In genomic region chr13:60848241-60849120, GRCm38 (mm10) we compare ENCODE assay signal across 16 mouse cellular contexts. TPM values are rescaled to one million over a fixed set of nuclear protein-coding genes. Genes with fewer than 3 reads are reported as not detected.
DNase-seq lines count a peak whose midpoint lies in the region; ATAC-seq and TF ChIP-seq lines count a peak whose summit lies in the region.
"Had no signal": no experiment of that assay in that cellular context is flagged by ENCODE, and none has a peak within 500 bp of the region (broad histone marks: within the 10 kb centered on the region; RNA-seq: fewer than 3 reads in every experiment).

No protein-coding gene starts in this region.

- H3K36me3 ChIP-seq in heart, embryonic 11.5 days (ENCODE audit: control insufficient read depth, insufficient read depth, low read length): no peaks in the 10 kb centered on the region
- no peaks in the 10 kb centered on the region for H3K36me3 ChIP-seq in lung, postnatal 0 days (ENCODE audit: insufficient read depth, low read length)
- no peaks in the 10 kb centered on the region for H3K36me3 ChIP-seq in hindbrain, embryonic 14.5 days (replicated peaks; ENCODE audit: control insufficient read depth, insufficient read depth)
- H3K36me3 ChIP-seq: hindbrain, embryonic 12.5 days had no signal

- no peak for TF ChIP-seq CTCF in lung, postnatal 0 days (IDR thresholded peaks at IDR 0.05)

- 76% methylated on average over 4 of the region's 4 CpGs for WGBS in heart, embryonic 11.5 days (ENCODE audit: insufficient replicate concordance)
- WGBS in lung, postnatal 0 days: 63% methylated on average over 4 of the region's 4 CpGs
- 89% methylated on average over 4 of the region's 4 CpGs for WGBS in hindbrain, embryonic 14.5 days

- no peaks in the 10 kb centered on the region for H3K27me3 ChIP-seq in heart, embryonic 11.5 days (ENCODE audit: control insufficient read depth, insufficient read depth, low read length)
- no peaks in the 10 kb centered on the region for H3K27me3 ChIP-seq in lung, postnatal 0 days (replicated peaks; ENCODE audit: insufficient read depth, low read length)
- no peaks in the 10 kb centered on the region for H3K27me3 ChIP-seq in hindbrain, embryonic 14.5 days (ENCODE audit: control insufficient read depth, insufficient read depth, low read length)
- H3K27me3 ChIP-seq: hindbrain, embryonic 12.5 days had no signal

- peak; percentile 76 for TF ChIP-seq EP300 in lung, postnatal 0 days (IDR thresholded peaks at IDR 0.05)

- no peaks in the 10 kb centered on the region for H3K4me1 ChIP-seq in heart, embryonic 11.5 days (ENCODE audit: control insufficient read depth, insufficient read depth, low read length)
- no peaks in the 10 kb centered on the region for H3K4me1 ChIP-seq in lung, postnatal 0 days (ENCODE audit: insufficient read depth, low read depth, low read length)
- no peaks in the 10 kb centered on the region for H3K4me1 ChIP-seq in hindbrain, embryonic 14.5 days (replicated peaks; ENCODE audit: control insufficient read depth, insufficient read depth, low read length)
- H3K4me1 ChIP-seq: hindbrain, embryonic 12.5 days had no signal

- H3K9ac ChIP-seq in heart, embryonic 11.5 days (ENCODE audit: low read depth, low read length): no peak overlapping the region
- H3K9ac ChIP-seq in lung, postnatal 0 days (replicated peaks; ENCODE audit: low read depth): no peak overlapping the region
- H3K9ac ChIP-seq in hindbrain, embryonic 14.5 days: no peak overlapping the region
- H3K9ac ChIP-seq: hindbrain, embryonic 12.5 days; liver, embryonic 14.5 days had no signal

- ATAC-seq in heart, embryonic 11.5 days (replicated peaks; ENCODE audit: insufficient number of reproducible peaks, low FRiP score, low TSS enrichment): no peak
- peak; percentile 98 for ATAC-seq in activated CD4-positive, CD25-positive, alpha-beta regulatory T cell, adult 4 months
- peak; percentile 84 for ATAC-seq in lung, postnatal 0 days
- no peak for ATAC-seq in hindbrain, embryonic 14.5 days (ENCODE audit: low FRiP score)

- no peaks in the 10 kb centered on the region for H3K9me3 ChIP-seq in heart, embryonic 11.5 days (replicated peaks; ENCODE audit: control insufficient read depth, low read length)
- H3K9me3 ChIP-seq in lung, postnatal 0 days (ENCODE audit: low read length): no peaks in the 10 kb centered on the region
- no peaks in the 10 kb centered on the region for H3K9me3 ChIP-seq in hindbrain, embryonic 14.5 days (ENCODE audit: control insufficient read depth, low read length)
- H3K9me3 ChIP-seq: hindbrain, embryonic 12.5 days had no signal

- peak; percentile 53 for DNase-seq in heart, adult 8-10 months (ENCODE audit: low spot score)
- peak; percentile 52 for DNase-seq in lung, postnatal 0 days (ENCODE audit: low spot score)
- peak; percentile 14 to 66 for DNase-seq in thymus, adult 18-20 months
- DNase-seq in hindbrain, embryonic 14.5 days (ENCODE audit: low spot score): no peak
- no peak for DNase-seq in layer of hippocampus, adult 8-10 months (ENCODE audit: low spot score in 2 of 2)
- DNase-seq in yolk sac, embryonic 10.5 days (ENCODE audit: low spot score): no peak
- DNase-seq: adrenal gland, adult 2 months; cerebellum, postnatal 25 days; right cerebral cortex, postnatal 25 days had no signal

- H3K4me3 ChIP-seq in heart, embryonic 11.5 days (ENCODE audit: low read depth, low read length): no peak overlapping the region
- H3K4me3 ChIP-seq in lung, postnatal 0 days (ENCODE audit: low read depth, low read length): no peak overlapping the region
- no peak overlapping the region for H3K4me3 ChIP-seq in hindbrain, embryonic 14.5 days (replicated peaks; ENCODE audit: low read length)
- H3K4me3 ChIP-seq: hindbrain, embryonic 12.5 days; myocyte had no signal

- no peak overlapping the region for H3K27ac ChIP-seq in heart, embryonic 11.5 days (ENCODE audit: low read depth, low read length)
- H3K27ac ChIP-seq in lung, postnatal 0 days (ENCODE audit: low read length): peak overlapping the region; percentile 43; the same call in 1 of the 2 replicates
- H3K27ac ChIP-seq in hindbrain, embryonic 14.5 days: no peak overlapping the region
- H3K27ac ChIP-seq: hindbrain, embryonic 12.5 days; liver, embryonic 14.5 days had no signal

- no peak overlapping the region for H3K4me2 ChIP-seq in heart, embryonic 11.5 days
- no peak overlapping the region for H3K4me2 ChIP-seq in lung, postnatal 0 days (replicated peaks; ENCODE audit: low read depth, low read length)
- no peak overlapping the region for H3K4me2 ChIP-seq in hindbrain, embryonic 14.5 days (replicated peaks)
- H3K4me2 ChIP-seq: hindbrain, embryonic 12.5 days had no signal

RNA-seq across cellular contexts. Expression of gene 4930486L24Rik, which starts 15.8 kb away (rescaled TPM):
- total RNA-seq in heart, adult 8-10 months (2022): under 1 TPM in 2 of 4 experiments, not detected in 2; 0.31 to 0.92 TPM
- not detected in 2 replicates for polyA plus RNA-seq in heart, embryonic 11.5 days (2014; fragmentation: Nextera tagmentation; extraction: Ambion mirVana)
- polyA plus RNA-seq in activated CD4-positive, CD25-positive, alpha-beta regulatory T cell, adult 4 months (2017; shearing (Covaris generic)): 1 to 10 TPM in 1 of 2 experiments, not detected in 1; 1.7 TPM
- polyA plus RNA-seq in lung, postnatal 0 days (2015; fragmentation: Nextera tagmentation; extraction: Ambion mirVana): 0.32 TPM in 1 of 2 replicates, not detected in the other
- polyA plus RNA-seq in hindbrain, embryonic 14.5 days (2014; fragmentation: Nextera tagmentation; extraction: Ambion mirVana): 0.20 TPM in 1 of 2 replicates, not detected in the other
- under 1 TPM in 1 of 4 experiments, not detected in 3; 0.29 TPM for total RNA-seq in layer of hippocampus, adult 8-10 months (2022)
- total RNA-seq: layer of hippocampus, postnatal 10 days had no signal
- polyA plus RNA-seq: forebrain, embryonic 11.5 days had no signal

RNA-seq across cellular contexts. Expression of gene Ctsll3, which starts 45.8 kb away (rescaled TPM):
- not detected for total RNA-seq in heart, adult 8-10 months (2022)
- polyA plus RNA-seq in heart, embryonic 11.5 days (2014; fragmentation: Nextera tagmentation; extraction: Ambion mirVana): not detected in 2 replicates
- polyA plus RNA-seq in activated CD4-positive, CD25-positive, alpha-beta regulatory T cell, adult 4 months (2017; shearing (Covaris generic)): not detected
- polyA plus RNA-seq in lung, postnatal 0 days (2015; fragmentation: Nextera tagmentation; extraction: Ambion mirVana): not detected in 2 replicates
- polyA plus RNA-seq in hindbrain, embryonic 14.5 days (2014; fragmentation: Nextera tagmentation; extraction: Ambion mirVana): not detected in 2 replicates
- not detected for total RNA-seq in layer of hippocampus, adult 8-10 months (2022)
- total RNA-seq: adrenal gland, adult 2 months; layer of hippocampus, postnatal 10 days had no signal
- polyA plus RNA-seq: adrenal gland, adult 2 months; forebrain, embryonic 11.5 days; hindbrain, embryonic 12.5 days; liver, embryonic 14.5 days; myocyte had no signal

RNA-seq across cellular contexts. Expression of gene Gm49392, which starts 48.2 kb away (rescaled TPM):
- total RNA-seq in heart, adult 8-10 months (2022): 1 to 10 TPM in 3 of 4 experiments, under 1 TPM in 1; 0.69 to 2.7 (median 1.4) TPM
- 0.48 and 0.49 TPM in 2 replicates for polyA plus RNA-seq in heart, embryonic 11.5 days (2014; fragmentation: Nextera tagmentation; extraction: Ambion mirVana)
- 1 to 10 TPM in 1 of 2 experiments, not detected in 1; 1.1 TPM for polyA plus RNA-seq in activated CD4-positive, CD25-positive, alpha-beta regulatory T cell, adult 4 months (2017; shearing (Covaris generic))
- 1.3 and 1.8 TPM in 2 replicates for polyA plus RNA-seq in lung, postnatal 0 days (2015; fragmentation: Nextera tagmentation; extraction: Ambion mirVana)
- polyA plus RNA-seq in hindbrain, embryonic 14.5 days (2014; fragmentation: Nextera tagmentation; extraction: Ambion mirVana): 0.13 TPM in 1 of 2 replicates, not detected in the other
- total RNA-seq in layer of hippocampus, adult 8-10 months (2022): under 1 TPM in 2 of 4 experiments, not detected in 2; 0.22 to 0.98 TPM
- total RNA-seq: layer of hippocampus, postnatal 10 days had no signal
- polyA plus RNA-seq: adrenal gland, adult 2 months; forebrain, embryonic 11.5 days; hindbrain, embryonic 12.5 days had no signal

RNA-seq across cellular contexts. Expression of gene Ctla2b, which starts 48.8 kb away (rescaled TPM):
- 10 to 100 TPM in 1 of 4 experiments, 1 to 10 TPM in 3; 4.5 to 11.0 (median 6.1) TPM for total RNA-seq in heart, adult 8-10 months (2022)
- 4.2 and 4.7 TPM in 2 replicates for polyA plus RNA-seq in heart, embryonic 11.5 days (2014; fragmentation: Nextera tagmentation; extraction: Ambion mirVana)
- 10 to 100 TPM in 1 of 2 experiments, 1 to 10 TPM in 1; 6.0 to 10.1 TPM for polyA plus RNA-seq in activated CD4-positive, CD25-positive, alpha-beta regulatory T cell, adult 4 months (2017; shearing (Covaris generic))
- 12.3 and 13.4 TPM in 2 replicates for polyA plus RNA-seq in lung, postnatal 0 days (2015; fragmentation: Nextera tagmentation; extraction: Ambion mirVana)
- 1.5 and 3.7 TPM in 2 replicates for polyA plus RNA-seq in hindbrain, embryonic 14.5 days (2014; fragmentation: Nextera tagmentation; extraction: Ambion mirVana)
- 1 to 10 TPM in 3 of 4 experiments, not detected in 1; 1.4 to 3.0 (median 2.1) TPM for total RNA-seq in layer of hippocampus, adult 8-10 months (2022)
- polyA plus RNA-seq: adrenal gland, adult 2 months had no signal

RNA-seq across cellular contexts. Expression of gene Tpbpb, which starts 56.2 kb away (rescaled TPM):
- not detected for total RNA-seq in heart, adult 8-10 months (2022)
- polyA plus RNA-seq in heart, embryonic 11.5 days (2014; fragmentation: Nextera tagmentation; extraction: Ambion mirVana): not detected in 2 replicates
- not detected for polyA plus RNA-seq in activated CD4-positive, CD25-positive, alpha-beta regulatory T cell, adult 4 months (2017; shearing (Covaris generic))
- not detected in 2 replicates for polyA plus RNA-seq in lung, postnatal 0 days (2015; fragmentation: Nextera tagmentation; extraction: Ambion mirVana)
- polyA plus RNA-seq in hindbrain, embryonic 14.5 days (2014; fragmentation: Nextera tagmentation; extraction: Ambion mirVana): not detected in 2 replicates
- not detected for total RNA-seq in layer of hippocampus, adult 8-10 months (2022)
- total RNA-seq: adrenal gland, adult 2 months; layer of hippocampus, postnatal 10 days had no signal
- polyA plus RNA-seq: adrenal gland, adult 2 months; forebrain, embryonic 11.5 days; hindbrain, embryonic 12.5 days; liver, embryonic 14.5 days; myocyte had no signal

Comparison
In these comparisons a context has a peak if more than half of its experiments do, and no peak if none do; other contexts are left out.
1. DNase-seq: peak in heart, adult 8-10 months (single experiment), lung, postnatal 0 days (single experiment) and thymus, adult 18-20 months (2 of 2); none in hindbrain, embryonic 14.5 days (single experiment), layer of hippocampus, adult 8-10 months (0 of 2) and yolk sac, embryonic 10.5 days (single experiment).
2. ATAC-seq: peak in activated CD4-positive, CD25-positive, alpha-beta regulatory T cell, adult 4 months (single experiment) and lung, postnatal 0 days (single experiment); none in heart, embryonic 11.5 days (single experiment) and hindbrain, embryonic 14.5 days (single experiment).